8 mouse cellular contexts compared by ENCODE assay signal in the genomic region with DNA sequence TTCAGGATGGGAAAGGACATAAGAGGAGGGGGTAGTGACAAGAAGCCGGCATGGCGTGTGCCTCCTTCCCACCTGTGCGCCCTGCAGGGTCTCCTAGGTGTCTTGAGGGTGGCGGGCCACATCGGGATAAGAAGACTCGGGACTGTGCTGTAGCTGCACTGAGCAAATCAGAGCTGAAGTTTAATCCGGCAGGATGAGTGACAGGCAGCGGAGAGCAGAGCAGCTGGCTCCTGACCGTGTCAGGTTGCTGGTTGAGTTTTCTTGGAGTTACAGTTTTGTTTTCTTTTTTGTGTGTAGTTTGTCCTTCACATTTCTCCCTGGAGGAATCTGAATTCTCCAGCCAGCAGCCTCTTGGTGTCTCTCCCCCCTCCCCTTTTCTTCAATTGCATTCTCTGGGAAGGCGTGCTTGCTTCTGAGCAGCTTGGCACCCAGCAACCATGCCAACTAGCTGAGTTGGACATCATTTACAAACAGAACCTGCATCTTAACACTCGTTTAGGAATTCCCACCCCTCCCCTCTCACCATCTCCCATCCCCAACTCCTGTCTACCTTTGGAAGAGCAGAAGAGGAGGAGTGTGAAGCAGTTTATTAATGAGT. TPM values are rescaled to one million over a fixed set of nuclear protein-coding genes. Genes with fewer than 3 reads are reported as not detected.
DNase-seq lines count a peak whose midpoint lies in the region; ATAC-seq and TF ChIP-seq lines count a peak whose summit lies in the region.

No protein-coding gene starts in this region.

- no peak for ATAC-seq in embryonic facial prominence, embryonic 11.5 days (replicated peaks; ENCODE audit: insufficient number of reproducible peaks, low FRiP score, low TSS enrichment, low read depth)
- no peak for ATAC-seq in hindbrain, embryonic 14.5 days (ENCODE audit: low FRiP score)
- no peak for ATAC-seq in midbrain, postnatal 0 days (ENCODE audit: low FRiP score)
- ATAC-seq in megakaryocyte progenitor cell, adult 5-6 weeks (replicated peaks; ENCODE audit: poor library complexity) = no peak
- ATAC-seq in megakaryocyte-erythroid progenitor cell, adult 5-6 weeks (replicated peaks; ENCODE audit: low FRiP score, low TSS enrichment, poor library complexity, severe bottlenecking) = no peak

- H3K36me3 ChIP-seq in liver, adult 2 months (ENCODE audit: control insufficient read depth, insufficient read depth, low read length) = no peaks in the 10 kb centered on the region
- H3K36me3 ChIP-seq in embryonic facial prominence, embryonic 11.5 days (replicated peaks; ENCODE audit: control insufficient read depth, insufficient read depth, low read depth, low read length) = no peaks in the 10 kb centered on the region
- H3K36me3 ChIP-seq in hindbrain, embryonic 14.5 days (replicated peaks; ENCODE audit: control insufficient read depth, insufficient read depth) = no peaks in the 10 kb centered on the region
- H3K36me3 ChIP-seq in midbrain, postnatal 0 days (ENCODE audit: insufficient read depth, low read length) = no peaks in the 10 kb centered on the region

- peak overlapping the region; percentile 98 for H3K9ac ChIP-seq in liver, adult 2 months (ENCODE audit: low read depth, low read length)
- peak overlapping the region; percentile 92 for H3K9ac ChIP-seq in embryonic facial prominence, embryonic 11.5 days (replicated peaks; ENCODE audit: low read length)
- H3K9ac ChIP-seq in hindbrain, embryonic 14.5 days = peak overlapping the region; percentile 93
- H3K9ac ChIP-seq in midbrain, postnatal 0 days (replicated peaks; ENCODE audit: low read length, poor library complexity, severe bottlenecking) = peak overlapping the region; percentile 87

- TF ChIP-seq POLR2A in liver, adult 2 months (IDR thresholded peaks at IDR 0.05; ENCODE audit: extremely low read depth, insufficient read depth, low read length) = no peak

- H3K79me2 ChIP-seq in liver, adult 2 months (ENCODE audit: control insufficient read depth, insufficient read depth, low read length) = peaks cover 67% of the 10 kb centered on the region

- no peaks in the 10 kb centered on the region for H3K9me3 ChIP-seq in embryonic facial prominence, embryonic 11.5 days (replicated peaks; ENCODE audit: control insufficient read depth, low read length)
- H3K9me3 ChIP-seq in hindbrain, embryonic 14.5 days (ENCODE audit: control insufficient read depth, low read length) = no peaks in the 10 kb centered on the region
- H3K9me3 ChIP-seq in midbrain, postnatal 0 days (ENCODE audit: low read length) = no peaks in the 10 kb centered on the region

- no peaks in the 10 kb centered on the region for H3K27me3 ChIP-seq in liver, adult 2 months (ENCODE audit: control insufficient read depth, insufficient read depth, low read length)
- H3K27me3 ChIP-seq in embryonic facial prominence, embryonic 11.5 days (ENCODE audit: control insufficient read depth, insufficient read depth, low read length) = no peaks in the 10 kb centered on the region
- no peaks in the 10 kb centered on the region for H3K27me3 ChIP-seq in hindbrain, embryonic 14.5 days (ENCODE audit: control insufficient read depth, insufficient read depth, low read length)
- no peaks in the 10 kb centered on the region for H3K27me3 ChIP-seq in midbrain, postnatal 0 days (ENCODE audit: insufficient read depth, low read length)

- H3K27ac ChIP-seq in liver, adult 2 months (replicated peaks; ENCODE audit: insufficient read depth, low read depth, low read length) = peak overlapping the region; percentile 99; the same call in 1 of the 2 replicates
- peak overlapping the region; percentile 97 for H3K27ac ChIP-seq in embryonic facial prominence, embryonic 11.5 days (replicated peaks; ENCODE audit: low read depth, low read length)
- H3K27ac ChIP-seq in hindbrain, embryonic 14.5 days = peak overlapping the region; percentile 99
- peak overlapping the region; percentile 99 for H3K27ac ChIP-seq in midbrain, postnatal 0 days (ENCODE audit: low read depth, low read length)

- H3K4me1 ChIP-seq in liver, adult 2 months (ENCODE audit: control insufficient read depth, insufficient read depth, low read length) = peaks cover 49% of the 10 kb centered on the region
- H3K4me1 ChIP-seq in embryonic facial prominence, embryonic 11.5 days (ENCODE audit: control insufficient read depth, insufficient read depth, low read length) = peaks cover 15% of the 10 kb centered on the region
- peaks cover 54% of the 10 kb centered on the region for H3K4me1 ChIP-seq in hindbrain, embryonic 14.5 days (replicated peaks; ENCODE audit: control insufficient read depth, insufficient read depth, low read length)
- H3K4me1 ChIP-seq in midbrain, postnatal 0 days (ENCODE audit: insufficient read depth, low read length) = peaks cover 26% of the 10 kb centered on the region

- 16% methylated on average over 11 of the region's 11 CpGs for WGBS in liver, adult 2 months
- WGBS in embryonic facial prominence, embryonic 11.5 days = 5% methylated on average over 11 of the region's 11 CpGs
- WGBS in hindbrain, embryonic 14.5 days = 4% methylated on average over 11 of the region's 11 CpGs
- WGBS in midbrain, postnatal 0 days = 8% methylated on average over 11 of the region's 11 CpGs

- TF ChIP-seq CTCF in liver, adult 2 months (IDR thresholded peaks at IDR 0.05; ENCODE audit: low read depth, low read length) = no peak
- no peak for TF ChIP-seq CTCF in midbrain, postnatal 0 days (IDR thresholded peaks at IDR 0.05)

- H3K4me2 ChIP-seq in embryonic facial prominence, embryonic 11.5 days (ENCODE audit: low read depth, low read length) = peak overlapping the region; percentile 88
- H3K4me2 ChIP-seq in hindbrain, embryonic 14.5 days (replicated peaks) = peak overlapping the region; percentile 76
- H3K4me2 ChIP-seq in midbrain, postnatal 0 days (ENCODE audit: low read depth, low read length, poor library complexity, severe bottlenecking) = peak overlapping the region; percentile 89

- H3K4me3 ChIP-seq in liver, adult 2 months (ENCODE audit: insufficient read depth, low read depth, low read length) = peak overlapping the region; percentile 99
- peak overlapping the region; percentile 94 for H3K4me3 ChIP-seq in embryonic facial prominence, embryonic 11.5 days (ENCODE audit: low read depth, low read length)
- H3K4me3 ChIP-seq in hindbrain, embryonic 14.5 days (replicated peaks; ENCODE audit: low read length) = peak overlapping the region; percentile 92
- H3K4me3 ChIP-seq in midbrain, postnatal 0 days (ENCODE audit: low read depth, low read length) = peak overlapping the region; percentile 96

- no peak for DNase-seq in liver, adult 2 months (ENCODE audit: extremely low read depth, low read depth, low spot score)
- DNase-seq in liver = no peak
- peak; percentile 59 for DNase-seq in embryonic facial prominence, embryonic 11.5 days (ENCODE audit: low spot score)
- DNase-seq in hindbrain, embryonic 14.5 days (ENCODE audit: low spot score) = no peak
- no peak for DNase-seq in midbrain, postnatal 0 days (ENCODE audit: low spot score)
- no peak for DNase-seq in frontal cortex, postnatal 25 days (ENCODE audit: low spot score in 2 of 2)

RNA-seq across cellular contexts. Expression of a gene that starts 2.5 kb away (rescaled TPM):
- total RNA-seq in liver, adult 2 months (2014; rRNA removed) = 18.4 and 25.7 TPM in 2 replicates
- polyA plus RNA-seq in liver, adult 2 months (2012; rRNA removed) = 23.1 and 29.3 TPM in 2 replicates
- polyA plus RNA-seq in embryonic facial prominence, embryonic 11.5 days (2014; fragmentation: Nextera tagmentation; extraction: Ambion mirVana) = 64.8 and 67.9 TPM in 2 replicates
- polyA plus RNA-seq in hindbrain, embryonic 14.5 days (2014; fragmentation: Nextera tagmentation; extraction: Ambion mirVana) = 22.9 and 25.0 TPM in 2 replicates
- total RNA-seq in midbrain, postnatal 0 days (2014; rRNA removed) = 50.1 and 54.6 TPM in 2 replicates
- polyA plus RNA-seq in midbrain, postnatal 0 days (2015; fragmentation: Nextera tagmentation; extraction: Ambion mirVana) = 10.2 and 11.2 TPM in 2 replicates
- 40.3 and 42.1 TPM in 2 replicates for total RNA-seq in megakaryocyte progenitor cell, adult 5-6 weeks (2015)
- 16.1 and 20.9 TPM in 2 replicates for total RNA-seq in megakaryocyte progenitor cell, adult 5-6 weeks (2017)
- 54.7 and 56.7 TPM in 2 replicates for total RNA-seq in megakaryocyte-erythroid progenitor cell, adult 5-6 weeks (2014; fragmentation: Nextera tagmentation)
- 18.3 and 24.7 TPM in 2 replicates for total RNA-seq in megakaryocyte-erythroid progenitor cell, adult 5-6 weeks (2017)

RNA-seq across cellular contexts. Expression of a gene that starts 19.5 kb away (rescaled TPM):
- 0.09 and 0.20 TPM in 2 replicates for total RNA-seq in liver, adult 2 months (2014; rRNA removed)
- polyA plus RNA-seq in liver, adult 2 months (2012; rRNA removed) = 0.06 TPM in 1 of 2 replicates, not detected in the other
- 0.39 and 0.42 TPM in 2 replicates for polyA plus RNA-seq in embryonic facial prominence, embryonic 11.5 days (2014; fragmentation: Nextera tagmentation; extraction: Ambion mirVana)
- 0.60 and 2.5 TPM in 2 replicates for polyA plus RNA-seq in hindbrain, embryonic 14.5 days (2014; fragmentation: Nextera tagmentation; extraction: Ambion mirVana)
- total RNA-seq in midbrain, postnatal 0 days (2014; rRNA removed) = 0.90 and 2.0 TPM in 2 replicates
- polyA plus RNA-seq in midbrain, postnatal 0 days (2015; fragmentation: Nextera tagmentation; extraction: Ambion mirVana) = 1.2 and 1.3 TPM in 2 replicates
- total RNA-seq in megakaryocyte progenitor cell, adult 5-6 weeks (2015) = not detected in 2 replicates
- total RNA-seq in megakaryocyte progenitor cell, adult 5-6 weeks (2017) = 0.03 TPM in 1 of 2 replicates, not detected in the other
- total RNA-seq in megakaryocyte-erythroid progenitor cell, adult 5-6 weeks (2014; fragmentation: Nextera tagmentation) = not detected in 2 replicates
- total RNA-seq in megakaryocyte-erythroid progenitor cell, adult 5-6 weeks (2017) = 0.38 TPM in 1 of 2 replicates, not detected in the other

RNA-seq across cellular contexts. Expression of a gene that starts 49.6 kb away (rescaled TPM):
- 21.6 and 26.3 TPM in 2 replicates for total RNA-seq in liver, adult 2 months (2014; rRNA removed)
- polyA plus RNA-seq in liver, adult 2 months (2012; rRNA removed) = 17.4 and 18.2 TPM in 2 replicates
- 88.0 and 88.5 TPM in 2 replicates for polyA plus RNA-seq in embryonic facial prominence, embryonic 11.5 days (2014; fragmentation: Nextera tagmentation; extraction: Ambion mirVana)
- polyA plus RNA-seq in hindbrain, embryonic 14.5 days (2014; fragmentation: Nextera tagmentation; extraction: Ambion mirVana) = 59.1 and 65.0 TPM in 2 replicates
- 29.3 and 33.8 TPM in 2 replicates for total RNA-seq in midbrain, postnatal 0 days (2014; rRNA removed)
- polyA plus RNA-seq in midbrain, postnatal 0 days (2015; fragmentation: Nextera tagmentation; extraction: Ambion mirVana) = 60.7 and 63.3 TPM in 2 replicates
- total RNA-seq in megakaryocyte progenitor cell, adult 5-6 weeks (2015) = 46.6 and 48.6 TPM in 2 replicates
- 42.8 and 45.6 TPM in 2 replicates for total RNA-seq in megakaryocyte progenitor cell, adult 5-6 weeks (2017)
- total RNA-seq in megakaryocyte-erythroid progenitor cell, adult 5-6 weeks (2014; fragmentation: Nextera tagmentation) = 41.6 and 61.2 TPM in 2 replicates
- 55.5 and 63.3 TPM in 2 replicates for total RNA-seq in megakaryocyte-erythroid progenitor cell, adult 5-6 weeks (2017)
